ENCODE assay signal across 10 mouse cellular contexts in the genomic region with DNA sequence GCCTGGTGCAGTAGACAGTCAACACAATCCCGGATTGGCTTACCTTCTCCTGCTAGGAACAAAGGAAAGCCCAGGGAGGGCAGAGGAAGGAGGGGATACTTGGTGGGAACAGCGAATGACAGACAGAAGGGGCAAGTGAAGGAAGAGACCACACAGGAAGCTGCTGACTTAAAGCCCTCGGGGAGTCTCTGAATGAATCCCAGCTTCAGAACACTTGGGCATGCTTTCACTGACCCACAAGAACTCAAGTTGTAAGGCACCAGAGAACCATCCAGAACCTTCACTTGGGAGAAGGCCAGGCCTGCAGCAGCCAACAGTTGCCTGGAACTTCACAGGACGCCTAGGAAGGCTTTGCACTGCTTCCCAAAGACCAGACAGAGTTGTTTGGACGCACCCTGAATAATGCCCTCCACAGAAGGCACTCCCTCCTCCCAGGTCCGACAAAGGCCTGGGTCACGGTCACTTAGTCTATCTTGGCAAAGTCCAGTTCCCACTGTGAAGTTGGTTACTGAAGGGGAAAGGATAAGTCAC.
A peak's percentile ranks its signal among the peaks of the same experiment; 100 is the strongest.
DNase-seq lines count a peak whose midpoint lies in the region; ATAC-seq and TF ChIP-seq lines count a peak whose summit lies in the region.
"Had no signal": no experiment of that assay in that cellular context is flagged by ENCODE, and none has a peak within 500 bp of the region (broad histone marks: within the 10 kb centered on the region; RNA-seq: fewer than 3 reads in every experiment).

No protein-coding gene starts in this region.

- H3K4me3 ChIP-seq in heart, embryonic 10.5 days = no peak overlapping the region
- H3K4me3 ChIP-seq in hindbrain, embryonic 12.5 days = no peak overlapping the region
- H3K4me3 ChIP-seq in liver, postnatal 0 days (ENCODE audit: low read depth, low read length) = no peak overlapping the region

- H3K36me3 ChIP-seq in heart, embryonic 10.5 days = no peaks in the 10 kb centered on the region
- no peaks in the 10 kb centered on the region for H3K36me3 ChIP-seq in hindbrain, embryonic 12.5 days
- no peaks in the 10 kb centered on the region for H3K36me3 ChIP-seq in liver, postnatal 0 days (replicated peaks; ENCODE audit: insufficient read depth, low read length)

- peaks cover 66% of the 10 kb centered on the region for H3K4me1 ChIP-seq in heart, embryonic 10.5 days
- peaks cover 49% of the 10 kb centered on the region for H3K4me1 ChIP-seq in hindbrain, embryonic 12.5 days
- peaks cover 22% of the 10 kb centered on the region for H3K4me1 ChIP-seq in liver, postnatal 0 days (ENCODE audit: insufficient read depth)

- 51% methylated on average over 7 of the region's 7 CpGs for WGBS in heart, embryonic 10.5 days
- WGBS in hindbrain, embryonic 12.5 days = 6% methylated on average over 7 of the region's 7 CpGs
- WGBS in liver, postnatal 0 days (ENCODE audit: insufficient replicate concordance) = 49% methylated on average over 7 of the region's 7 CpGs

- no peaks in the 10 kb centered on the region for H3K9me3 ChIP-seq in heart, embryonic 10.5 days
- no peaks in the 10 kb centered on the region for H3K9me3 ChIP-seq in hindbrain, embryonic 12.5 days (replicated peaks)
- no peaks in the 10 kb centered on the region for H3K9me3 ChIP-seq in liver, postnatal 0 days (ENCODE audit: low read length)

- H3K4me2 ChIP-seq in hindbrain, embryonic 12.5 days (replicated peaks) = no peak overlapping the region
- H3K4me2 ChIP-seq in liver, postnatal 0 days (ENCODE audit: low read depth, low read length) = no peak overlapping the region

- ATAC-seq in hindbrain, embryonic 12.5 days (ENCODE audit: low FRiP score) = 0 out of 2 replicates have a peak, but pooled peaks have one; percentile 17
- ATAC-seq in liver, postnatal 0 days = no peak

- DNase-seq in heart, embryonic 10.5 days (ENCODE audit: low spot score) = no peak
- DNase-seq in heart, adult 9 months (ENCODE audit: low spot score in 2 of 2) = no peak
- peak; percentile 25 to 40 for DNase-seq in cerebellum, postnatal 10 days
- peak; percentile 80 to 86 for DNase-seq in kidney, postnatal 36 days
- no peak for DNase-seq in liver, postnatal 0 days
- DNase-seq in thymus, postnatal 36 days = no peak
- DNase-seq in ovary, postnatal 10 days (ENCODE audit: low spot score) = no peak
- DNase-seq: adrenal gland, adult 8-10 months; gastrocnemius, postnatal 10 days had no signal

- H3K27me3 ChIP-seq in heart, embryonic 10.5 days (ENCODE audit: insufficient read depth, poor library complexity, severe bottlenecking) = no peaks in the 10 kb centered on the region
- H3K27me3 ChIP-seq in hindbrain, embryonic 12.5 days = no peaks in the 10 kb centered on the region
- H3K27me3 ChIP-seq in liver, postnatal 0 days (ENCODE audit: insufficient read depth, low read length) = no peaks in the 10 kb centered on the region

- TF ChIP-seq CTCF in liver, postnatal 0 days (IDR thresholded peaks at IDR 0.05; ENCODE audit: low read depth) = no peak

- H3K9ac ChIP-seq in hindbrain, embryonic 12.5 days = no peak overlapping the region
- no peak overlapping the region for H3K9ac ChIP-seq in liver, postnatal 0 days (replicated peaks)

- peak overlapping the region; percentile 42 for H3K27ac ChIP-seq in heart, embryonic 10.5 days
- no peak overlapping the region for H3K27ac ChIP-seq in hindbrain, embryonic 12.5 days
- H3K27ac ChIP-seq in liver, postnatal 0 days (ENCODE audit: low read depth) = no peak overlapping the region

- TF ChIP-seq EP300 in liver, postnatal 0 days (IDR thresholded peaks at IDR 0.05; ENCODE audit: low read depth) = no peak

Comparison
In these comparisons a context has a peak if more than half of its experiments do, and no peak if none do; other contexts are left out.
1. DNase-seq: peak in cerebellum, postnatal 10 days (2 of 2) and kidney, postnatal 36 days (2 of 2); none in heart, embryonic 10.5 days (single experiment), heart, adult 9 months (0 of 2), liver, postnatal 0 days (single experiment), thymus, postnatal 36 days (0 of 2) and ovary, postnatal 10 days (single experiment).